Mouse (Mus musculus) forebrain, embryonic 15.5 days (tissue): ENCODE results near the gene Idh1. TPM values are rescaled to one million over a fixed set of nuclear protein-coding genes. Genes with fewer than 3 reads are reported as not detected.

Source experiments
- ATAC-seq: fragments of 200-750 bp; cut with Nextera tagmentation; replicated peaks from 2 replicates; pipeline ENCODE4 v1.8.0; 2017; ENCODE audit warnings: mild to moderate bottlenecking, moderate TSS enrichment, moderate library complexity
- H3K27ac ChIP-seq: fragments of 300-500 bp; sonication (generic); replicated peaks from 2 replicates; pipeline ENCODE4 v1.5.1; 2015; ENCODE audit warnings: mild to moderate bottlenecking, inconsistent platforms
- H3K27me3 ChIP-seq: fragments of 300-500 bp; sonication (generic); 2 replicates; pipeline ENCODE4 v1.6.1; 2015; ENCODE audit warnings: inconsistent platforms
- H3K36me3 ChIP-seq: fragments of 300-500 bp; sonication (generic); 2 replicates; pipeline ENCODE4 v1.6.1; 2015; ENCODE audit warnings: mild to moderate bottlenecking, inconsistent platforms
- H3K4me1 ChIP-seq: fragments of 300-500 bp; sonication (generic); 2 replicates; pipeline ENCODE4 v1.6.1; 2015; ENCODE audit warnings: inconsistent platforms
- H3K4me2 ChIP-seq: fragments of 300-500 bp; sonication (generic); replicated peaks from 2 replicates; pipeline ENCODE4 v1.6.1; 2015; ENCODE audit warnings: mild to moderate bottlenecking, inconsistent platforms
- H3K4me3 ChIP-seq: fragments of 300-500 bp; sonication (generic); 2 replicates; pipeline ENCODE4 v1.5.1; 2015; ENCODE audit warnings: mild to moderate bottlenecking, inconsistent platforms
- H3K9ac ChIP-seq: fragments of 300-500 bp; sonication (generic); replicated peaks from 2 replicates; pipeline ENCODE4 v1.6.1; 2015; ENCODE audit warnings: mild to moderate bottlenecking, inconsistent platforms
- H3K9me3 ChIP-seq: fragments of 300-500 bp; sonication (generic); 2 replicates; pipeline ENCODE4 v1.6.1; 2016; ENCODE audit warnings: inconsistent platforms
- WGBS: fragments of 180-500 bp; shearing (Covaris S2); methylation state at CpG from one replicate; pipeline ENCODE4 v1.1.7; 2015; ENCODE audit warnings: mixed read lengths; 5-methylcytosine and 5-hydroxymethylcytosine counted together
- polyA plus RNA-seq: library from polyadenylated mRNA; unstranded; fragments of >200 nt; fragmentation: Nextera tagmentation; extraction: Ambion mirVana; gene quantifications from 2 replicates; pipeline ENCODE4 v1.2.1, GENCODE M21; 2015

Gene Idh1
- polyA plus RNA-seq, 1 experiment from 2014 or later: 468 TPM

DNA sequence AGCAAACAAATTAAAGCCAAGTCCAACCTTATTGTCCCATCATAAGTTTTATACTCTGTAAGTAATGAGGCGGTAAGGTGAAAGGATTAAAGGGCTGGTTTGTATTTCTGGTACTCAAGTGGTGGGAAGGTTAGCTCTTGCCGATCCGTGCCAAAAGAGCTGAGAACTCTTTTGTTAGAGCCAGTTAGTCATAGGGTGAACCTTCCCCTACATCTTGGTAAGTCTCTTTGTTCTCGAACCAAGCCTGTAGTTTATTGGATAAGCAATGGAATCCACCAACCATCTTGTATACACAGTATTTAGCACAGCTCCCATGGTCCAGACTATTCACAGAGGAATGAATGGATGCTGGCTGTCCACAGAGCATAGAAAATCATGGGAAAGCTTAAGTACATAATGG lies 14.7 kb downstream of the Idh1 start:
- WGBS: 26% methylated on average over 4 of the region's 4 CpGs

GRCm38 (mm10) chr1:65169947-65170346 lies 16.4 kb downstream of the Idh1 start:
- Histone ChIP-seq H3K9ac (no peak overlapping the region), H3K9me3 (no peaks in the 10 kb centered on the region), H3K27ac (no peak overlapping the region), H3K4me2 (no peak overlapping the region), H3K4me1 (peaks cover 31% of the 10 kb centered on the region), H3K27me3 (no peaks in the 10 kb centered on the region), H3K36me3 (peaks cover 80% of the 10 kb centered on the region), H3K4me3 (no peak overlapping the region)
- ATAC-seq: no peak
- WGBS: 92% methylated on average over 5 of the region's 5 CpGs

More for the DNA sequence above, 14.7 kb downstream of the Idh1 start:
- Histone ChIP-seq H3K4me1 (peaks cover 43% of the 10 kb centered on the region), H3K27me3 (no peaks in the 10 kb centered on the region), H3K9me3 (no peaks in the 10 kb centered on the region), H3K36me3 (peaks cover 63% of the 10 kb centered on the region), H3K27ac (no peak overlapping the region), H3K9ac (no peak overlapping the region), H3K4me2 (no peak overlapping the region), H3K4me3 (no peak overlapping the region)
- no peak for ATAC-seq

GRCm38 (mm10) chr1:65169536-65169935 lies 16.8 kb downstream of the Idh1 start:
- Histone ChIP-seq H3K4me3 (no peak overlapping the region), H3K36me3 (peaks cover 84% of the 10 kb centered on the region), H3K9ac (no peak overlapping the region), H3K9me3 (no peaks in the 10 kb centered on the region), H3K27me3 (no peaks in the 10 kb centered on the region), H3K27ac (no peak overlapping the region), H3K4me1 (peaks cover 28% of the 10 kb centered on the region), H3K4me2 (no peak overlapping the region)
- no peak for ATAC-seq
- WGBS: 94% methylated on average over 7 of the region's 7 CpGs

- no peak overlapping the region for H3K27ac ChIP-seq
- no peak overlapping the region for H3K4me3 ChIP-seq
- 77% methylated on average over 1 of the region's 1 CpGs for WGBS
- H3K9me3 ChIP-seq: no peaks in the 10 kb centered on the region
- H3K36me3 ChIP-seq: peaks cover 92% of the 10 kb centered on the region
- peaks cover 12% of the 10 kb centered on the region for H3K4me1 ChIP-seq
- no peak for ATAC-seq
- no peak overlapping the region for H3K9ac ChIP-seq
- no peaks in the 10 kb centered on the region for H3K27me3 ChIP-seq
- no peak overlapping the region for H3K4me2 ChIP-seq
These were observed 18.8 kb downstream of the Idh1 start for GRCm38 (mm10) chr1:65167496-65167895.

- 98% methylated on average over 1 of the region's 1 CpGs for WGBS
- Histone ChIP-seq H3K4me3 (no peak overlapping the region), H3K4me2 (no peak overlapping the region), H3K27me3 (no peaks in the 10 kb centered on the region), H3K4me1 (no peaks in the 10 kb centered on the region), H3K9ac (no peak overlapping the region), H3K9me3 (no peaks in the 10 kb centered on the region), H3K36me3 (peaks cover 89% of the 10 kb centered on the region), H3K27ac (no peak overlapping the region)
- no peak for ATAC-seq
These were observed 24.1 kb downstream of the Idh1 start for GRCm38 (mm10) chr1:65162210-65162609.

DNA sequence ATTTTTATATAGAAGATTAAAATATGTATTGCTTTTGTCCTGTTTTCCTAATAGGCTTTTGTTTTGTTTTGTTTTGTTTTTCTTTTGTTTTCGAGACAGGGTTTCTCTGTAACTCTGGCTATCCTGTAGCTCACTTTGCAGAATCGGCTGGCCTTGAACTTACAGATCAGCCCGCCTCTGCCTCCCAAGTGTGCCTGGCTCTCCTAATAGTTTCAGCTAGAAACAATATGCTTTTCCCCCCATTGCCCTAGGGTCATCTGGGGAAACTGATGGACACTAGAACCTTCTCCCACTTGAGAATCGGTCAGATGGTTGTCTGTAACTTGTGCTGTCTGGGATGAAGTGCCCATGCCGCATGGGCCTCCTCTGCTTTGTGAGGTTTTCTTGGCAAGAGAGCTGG lies 30.2 kb downstream of the Idh1 start:
- Histone ChIP-seq H3K9me3 (no peaks in the 10 kb centered on the region), H3K4me2 (no peak overlapping the region), H3K4me1 (no peaks in the 10 kb centered on the region), H3K27ac (no peak overlapping the region), H3K36me3 (peaks cover 40% of the 10 kb centered on the region), H3K9ac (no peak overlapping the region), H3K27me3 (no peaks in the 10 kb centered on the region), H3K4me3 (no peak overlapping the region)
- no peak for ATAC-seq
- 96% methylated on average over 5 of the region's 5 CpGs for WGBS

GRCm38 (mm10) chr1:65154814-65155213 lies 31.5 kb downstream of the Idh1 start:
- H3K4me1 ChIP-seq: no peaks in the 10 kb centered on the region
- no peak for ATAC-seq
- H3K27me3 ChIP-seq: no peaks in the 10 kb centered on the region
- H3K9ac ChIP-seq: no peak overlapping the region
- peaks cover 27% of the 10 kb centered on the region for H3K36me3 ChIP-seq
- no peak overlapping the region for H3K4me2 ChIP-seq
- H3K4me3 ChIP-seq: no peak overlapping the region
- no peaks in the 10 kb centered on the region for H3K9me3 ChIP-seq
- H3K27ac ChIP-seq: no peak overlapping the region

DNA sequence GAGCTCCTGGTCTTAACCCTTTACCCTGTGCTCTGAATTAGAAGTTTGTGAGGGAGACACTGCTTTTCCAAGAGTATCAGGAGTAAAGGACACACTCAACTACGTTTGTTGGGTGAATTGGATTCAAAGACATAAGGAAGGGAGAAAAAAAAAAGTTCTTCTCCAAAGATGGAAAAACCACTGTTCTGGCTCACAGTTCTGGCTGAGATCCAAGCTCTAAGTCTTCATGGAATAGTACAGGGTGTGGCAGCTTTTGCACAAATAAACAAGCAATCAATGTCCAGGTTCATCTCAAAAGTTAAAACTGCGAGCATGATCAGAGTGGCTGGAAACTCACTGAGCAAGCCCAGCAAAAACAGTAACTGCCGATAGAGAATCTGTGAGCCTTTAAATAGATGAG lies 38.3 kb downstream of the Idh1 start:
- no peak overlapping the region for H3K27ac ChIP-seq
- no peaks in the 10 kb centered on the region for H3K36me3 ChIP-seq
- H3K4me2 ChIP-seq: no peak overlapping the region
- no peaks in the 10 kb centered on the region for H3K9me3 ChIP-seq
- 77% methylated on average over 3 of the region's 3 CpGs for WGBS
- H3K4me1 ChIP-seq: no peaks in the 10 kb centered on the region
- H3K9ac ChIP-seq: no peak overlapping the region
- H3K4me3 ChIP-seq: no peak overlapping the region
- ATAC-seq: no peak
- H3K27me3 ChIP-seq: no peaks in the 10 kb centered on the region

- Histone ChIP-seq H3K4me1 (no peaks in the 10 kb centered on the region), H3K9me3 (no peaks in the 10 kb centered on the region), H3K4me2 (no peak overlapping the region), H3K4me3 (no peak overlapping the region), H3K9ac (no peak overlapping the region), H3K36me3 (no peaks in the 10 kb centered on the region), H3K27me3 (no peaks in the 10 kb centered on the region), H3K27ac (no peak overlapping the region)
- 96% methylated on average over 5 of the region's 5 CpGs for WGBS
- no peak for ATAC-seq
These were observed 39.0 kb downstream of the Idh1 start for GRCm38 (mm10) chr1:65147326-65147725.

DNA sequence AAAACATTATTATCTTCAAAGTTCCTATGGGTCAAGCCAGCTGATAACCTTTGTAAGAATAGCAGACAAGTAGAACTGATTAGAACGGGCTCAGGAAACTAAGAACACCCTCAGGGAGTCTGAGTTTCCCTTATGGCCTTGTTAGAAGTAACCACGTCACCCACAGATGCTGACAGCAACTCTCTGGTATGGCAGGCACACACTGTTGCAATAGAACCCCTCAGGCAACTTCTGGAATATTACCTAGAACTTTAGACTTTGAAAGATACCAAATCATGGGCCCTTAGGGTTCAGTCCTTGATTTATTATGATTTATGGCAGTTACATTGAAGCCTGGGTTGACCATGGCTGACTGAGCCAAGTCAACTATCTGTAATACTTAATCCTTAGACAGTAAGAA lies 39.7 kb downstream of the Idh1 start:
- ATAC-seq: no peak
- 74% methylated on average over 2 of the region's 2 CpGs for WGBS
- no peak overlapping the region for H3K4me2 ChIP-seq
- no peak overlapping the region for H3K9ac ChIP-seq
- H3K27ac ChIP-seq: no peak overlapping the region
- H3K4me1 ChIP-seq: no peaks in the 10 kb centered on the region
- no peaks in the 10 kb centered on the region for H3K9me3 ChIP-seq
- H3K4me3 ChIP-seq: no peak overlapping the region
- no peaks in the 10 kb centered on the region for H3K27me3 ChIP-seq
- no peaks in the 10 kb centered on the region for H3K36me3 ChIP-seq

DNA sequence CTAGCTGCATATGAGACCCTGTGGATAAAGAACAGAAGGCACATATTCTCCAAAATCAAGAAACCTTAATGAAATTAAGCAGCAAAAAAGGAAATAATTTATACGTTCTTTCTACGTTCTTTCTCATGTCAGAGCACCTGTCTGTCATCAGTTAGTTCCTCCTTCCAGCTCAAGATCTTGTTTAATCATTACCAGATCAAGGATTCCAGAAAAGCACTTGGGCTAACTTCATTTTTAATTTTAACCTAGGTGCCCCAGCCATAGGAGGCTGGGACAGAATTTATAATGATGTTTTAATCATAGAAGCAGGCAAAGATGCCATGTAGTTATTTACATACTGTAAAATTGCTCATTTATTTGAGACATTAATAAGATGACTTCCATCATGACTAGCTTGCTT lies 41.5 kb downstream of the Idh1 start:
- no peaks in the 10 kb centered on the region for H3K9me3 ChIP-seq
- WGBS: 88% methylated on average over 2 of the region's 2 CpGs
- no peak overlapping the region for H3K27ac ChIP-seq
- no peaks in the 10 kb centered on the region for H3K27me3 ChIP-seq
- no peak for ATAC-seq
- no peaks in the 10 kb centered on the region for H3K4me1 ChIP-seq
- H3K9ac ChIP-seq: no peak overlapping the region
- no peaks in the 10 kb centered on the region for H3K36me3 ChIP-seq
- H3K4me2 ChIP-seq: no peak overlapping the region
- no peak overlapping the region for H3K4me3 ChIP-seq

DNA sequence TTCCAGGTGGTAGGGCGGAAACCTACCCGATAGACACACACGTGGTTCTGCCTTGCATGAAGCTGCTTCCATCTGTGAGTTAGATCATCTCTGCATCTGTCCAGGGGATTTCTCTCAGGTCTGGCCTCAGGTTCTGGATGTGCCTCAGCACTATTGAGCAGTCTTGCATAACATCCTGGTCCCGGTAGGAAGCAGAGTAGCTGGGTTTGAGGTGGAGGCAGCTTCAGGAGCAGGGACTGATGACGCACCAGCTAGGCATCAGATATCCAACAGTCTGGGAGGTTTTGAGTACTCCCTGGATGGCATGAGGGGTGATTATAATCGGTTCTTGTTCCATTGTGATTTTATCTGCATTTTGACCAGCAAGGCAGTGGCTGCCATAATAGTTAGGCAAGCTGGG lies 48.7 kb downstream of the Idh1 start:
- Histone ChIP-seq H3K4me2 (no peak overlapping the region), H3K4me1 (no peaks in the 10 kb centered on the region), H3K27ac (no peak overlapping the region), H3K4me3 (no peak overlapping the region), H3K9ac (no peak overlapping the region), H3K9me3 (no peaks in the 10 kb centered on the region), H3K27me3 (no peaks in the 10 kb centered on the region), H3K36me3 (no peaks in the 10 kb centered on the region)
- ATAC-seq: no peak
- 87% methylated on average over 6 of the region's 6 CpGs for WGBS

DNA sequence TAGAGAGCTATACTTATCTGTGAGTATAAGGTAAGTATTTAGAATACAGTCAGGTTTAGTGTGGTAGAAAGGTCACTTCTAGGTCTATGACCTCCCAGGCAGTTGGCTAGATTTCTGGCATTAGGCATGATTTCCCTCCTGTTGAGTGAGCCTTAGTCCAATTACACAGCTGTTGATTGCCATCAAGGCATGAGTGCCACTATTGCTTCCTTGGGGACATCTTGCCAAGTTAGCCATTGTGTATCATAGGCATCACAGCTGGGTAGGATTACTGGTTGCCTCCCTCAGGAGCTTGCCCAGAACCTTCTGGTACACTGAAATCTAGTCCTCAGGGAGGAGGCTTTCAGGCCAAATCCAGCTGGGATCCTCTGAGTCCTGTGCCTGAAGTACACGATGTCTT lies 53.5 kb downstream of the Idh1 start:
- no peak overlapping the region for H3K9ac ChIP-seq
- WGBS: 83% methylated on average over 1 of the region's 1 CpGs
- H3K36me3 ChIP-seq: no peaks in the 10 kb centered on the region
- no peaks in the 10 kb centered on the region for H3K4me1 ChIP-seq
- H3K27me3 ChIP-seq: no peaks in the 10 kb centered on the region
- H3K9me3 ChIP-seq: no peaks in the 10 kb centered on the region
- no peak overlapping the region for H3K4me2 ChIP-seq
- no peak overlapping the region for H3K4me3 ChIP-seq
- no peak for ATAC-seq
- no peak overlapping the region for H3K27ac ChIP-seq
